Mouse (Mus musculus): ENCODE measurements around the gene Bnip1. TPM values are rescaled to one million over a fixed set of nuclear protein-coding genes. Genes with fewer than 3 reads are reported as not detected.

Gene Bnip1
- total RNA-seq (2023) = 10 to 100 TPM; 14.3 to 17.5 TPM

DNA sequence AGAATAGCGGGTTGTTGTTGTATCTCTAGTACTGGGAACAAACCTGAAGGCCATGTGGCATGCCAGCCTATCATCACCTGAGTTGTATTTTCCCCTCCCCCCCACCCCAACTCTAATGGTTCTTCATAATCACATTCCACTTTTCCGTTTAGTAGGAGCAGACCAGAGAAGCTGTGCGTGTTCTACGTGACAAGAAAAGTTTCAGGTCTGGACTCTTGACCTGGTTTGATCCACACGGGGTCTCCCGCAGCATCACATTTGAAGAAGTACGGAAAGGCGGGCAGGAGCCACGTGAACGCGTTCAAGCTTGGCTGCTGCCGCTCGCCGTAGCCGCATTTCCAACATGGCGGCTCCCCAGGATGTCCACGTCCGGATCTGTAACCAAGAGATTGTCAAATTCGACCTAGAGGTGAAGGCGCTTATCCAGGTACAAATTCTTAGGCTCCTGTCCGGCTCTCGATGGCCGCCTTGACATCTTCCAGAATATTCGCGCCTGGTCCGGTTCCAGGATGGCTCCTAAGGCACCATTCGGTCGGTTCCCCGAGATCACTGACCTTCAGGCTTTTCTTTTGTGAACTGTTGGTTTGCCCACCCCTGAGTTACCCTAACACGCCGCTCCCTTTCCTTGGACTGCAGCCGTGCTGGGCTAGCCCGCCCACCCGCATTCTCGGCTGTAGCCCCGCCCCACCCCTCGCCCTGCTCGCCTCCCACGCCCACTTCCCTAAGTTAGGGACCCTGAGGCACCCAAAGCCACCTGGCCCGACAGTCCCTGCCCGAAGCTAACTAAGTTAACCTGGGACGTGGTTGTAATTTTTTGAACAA lies at the start of gene Bnip1:
Bnip1 (plus strand) TSS at position 317 of the 822 bp plus-strand sequence.

Other genes with a start within 250 kb of the Bnip1 start
- 10 to 100 TPM; 15.1 to 15.9 TPM for gene Ergic1, start 219.6 kb upstream of the Bnip1 start, total RNA-seq (2023)
- gene Dusp1, start 218.9 kb upstream of the Bnip1 start, total RNA-seq (2023) = 1,000 to 10,000 TPM; 2,979 to 3,502 TPM
- 100 to 1,000 TPM; 147 to 166 TPM for gene Atp6v0e, start 117.8 kb upstream of the Bnip1 start, total RNA-seq (2023)
- gene Crebrf, start 65.4 kb upstream of the Bnip1 start, total RNA-seq (2023) = 10 to 100 TPM; 42.7 to 52.5 TPM
- not detected for gene Nkx2-5, start 63.9 kb downstream of the Bnip1 start, total RNA-seq (2023)
- 10 to 100 TPM; 20.7 to 24.2 TPM for gene Kifc5b, start 136.0 kb downstream of the Bnip1 start, total RNA-seq (2023)
- gene Phf1, start 152.0 kb downstream of the Bnip1 start, total RNA-seq (2023) = 10 to 100 TPM; 57.3 to 61.4 TPM
- gene Cuta, start 158.5 kb downstream of the Bnip1 start, total RNA-seq (2023) = 10 to 100 TPM; 62.3 to 63.5 TPM
- gene Syngap1, start 160.2 kb downstream of the Bnip1 start, total RNA-seq (2023) = 1 to 10 TPM; 5.7 to 7.8 TPM
- gene Zbtb9, start 192.1 kb downstream of the Bnip1 start, total RNA-seq (2023) = 10 to 100 TPM in 1 of 2 experiments, 1 to 10 TPM in 1; 9.9 to 10.3 TPM
- gene Bak1, start 247.9 kb downstream of the Bnip1 start, total RNA-seq (2023) = 10 to 100 TPM; 73.2 to 78.1 TPM